Mouse (Mus musculus): Measurements from ENCODE around the gene Dnajc3.
A peak's percentile ranks its signal among the peaks of the same experiment; 100 is the strongest.
"Not testable (repeated sequence)": the region's sequence is repeated elsewhere in the genome, so short reads cannot be mapped to it uniquely, and the experiment has no call there.

Dnajc3 gene

GRCm38 (mm10) chr14:118931181-118931580 lies 6.6 kb upstream of the Dnajc3 start:
- DNase-seq = no peak

DNA sequence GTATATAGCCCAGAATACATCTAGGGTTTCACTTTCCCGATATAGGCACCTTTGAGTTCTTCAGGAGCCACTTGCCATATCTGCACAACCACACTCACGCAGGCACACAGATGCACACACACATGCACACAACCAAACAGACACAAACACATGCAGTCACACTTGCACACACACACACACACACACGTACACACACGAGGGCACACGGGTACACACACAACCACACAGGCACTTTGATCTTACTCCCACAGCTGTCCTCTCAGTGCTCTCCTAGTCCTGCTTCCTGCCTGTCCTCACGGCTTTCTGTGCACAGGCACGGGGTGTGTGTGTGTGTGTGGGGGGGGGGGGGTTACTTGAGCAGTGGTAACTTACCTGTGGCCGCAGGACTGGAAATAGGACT lies 4.8 kb upstream of the Dnajc3 start:
- no peak for DNase-seq

- no peak for DNase-seq
Observed at GRCm38 (mm10) chr14:118934686-118935085, 3.1 kb upstream of the Dnajc3 start.

DNA sequence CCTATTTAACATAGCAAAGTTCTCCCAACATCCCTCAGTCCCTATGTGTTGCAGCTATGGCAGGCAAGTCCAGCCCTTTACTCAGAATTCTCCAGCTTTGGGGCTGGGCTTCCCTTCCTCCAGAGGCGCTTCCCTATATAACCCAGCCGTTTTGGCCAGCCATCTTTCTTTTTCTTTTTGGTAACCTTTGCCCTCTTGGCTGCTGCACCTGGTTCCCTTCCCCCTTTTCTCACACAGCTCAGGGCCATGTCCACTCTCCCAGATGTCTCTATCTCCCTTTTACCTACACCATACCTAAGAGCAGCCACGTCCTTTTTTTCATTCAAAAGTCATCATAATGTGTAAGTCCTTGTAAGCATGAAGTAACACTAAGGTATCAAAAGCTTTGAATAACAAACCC lies 1.5 kb upstream of the Dnajc3 start:
- no peak for DNase-seq

- no peak for DNase-seq
Observed at GRCm38 (mm10) chr14:118936952-118937351, 824 bp upstream of the Dnajc3 start.

DNA sequence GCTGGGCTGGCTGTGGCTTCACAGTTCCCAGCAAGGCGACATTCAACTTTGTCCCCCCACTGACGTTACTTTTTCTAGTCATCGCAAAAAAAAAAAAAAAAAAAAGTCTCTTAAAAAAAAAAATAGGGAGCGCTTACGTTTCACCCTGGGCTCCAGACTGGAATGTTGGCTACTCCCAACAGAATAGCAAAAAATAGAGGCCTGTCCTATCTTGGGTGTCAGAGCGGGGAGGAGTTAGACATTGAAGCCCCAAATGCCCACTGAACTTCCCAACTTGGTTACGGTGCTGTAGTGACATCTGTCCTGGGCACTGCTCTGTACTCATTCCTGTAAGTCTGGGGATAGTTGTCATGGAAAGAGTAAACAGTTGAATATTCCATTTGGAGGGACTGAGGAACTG lies 775 bp downstream of the Dnajc3 start:
- DNase-seq = peak; percentile 32

GRCm38 (mm10) chr14:118940796-118941495 lies 3.2 kb downstream of the Dnajc3 start:
- DNase-seq = peak; percentile 30

DNA sequence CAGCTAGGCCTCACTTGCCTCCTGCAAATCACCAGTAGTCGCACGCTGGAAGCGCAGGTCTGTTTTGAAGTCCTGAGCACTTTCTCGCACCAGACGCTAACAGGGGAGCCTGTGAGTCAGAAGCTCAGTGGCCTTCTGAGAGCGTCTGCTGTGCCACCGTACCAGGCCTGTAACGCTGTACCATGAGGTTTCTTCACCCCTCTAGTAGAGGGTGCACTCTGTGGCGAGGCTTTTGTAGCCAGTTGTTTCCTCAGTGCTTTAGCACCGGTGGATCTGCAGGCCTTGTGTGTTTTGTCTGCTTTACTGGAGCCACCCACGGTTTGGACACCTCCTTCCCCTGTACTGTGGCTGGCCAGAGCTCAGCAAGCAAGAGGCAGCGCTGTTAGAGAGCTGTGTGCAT lies 4.3 kb downstream of the Dnajc3 start:
- DNase-seq = no peak

- no peak for DNase-seq
Observed at GRCm38 (mm10) chr14:118944702-118945101, 6.9 kb downstream of the Dnajc3 start.

GRCm38 (mm10) chr14:118948841-118949240 lies 11.1 kb downstream of the Dnajc3 start:
- no peak for DNase-seq

GRCm38 (mm10) chr14:118951912-118952583 lies 14.3 kb downstream of the Dnajc3 start:
- DNase-seq = no peak

DNA sequence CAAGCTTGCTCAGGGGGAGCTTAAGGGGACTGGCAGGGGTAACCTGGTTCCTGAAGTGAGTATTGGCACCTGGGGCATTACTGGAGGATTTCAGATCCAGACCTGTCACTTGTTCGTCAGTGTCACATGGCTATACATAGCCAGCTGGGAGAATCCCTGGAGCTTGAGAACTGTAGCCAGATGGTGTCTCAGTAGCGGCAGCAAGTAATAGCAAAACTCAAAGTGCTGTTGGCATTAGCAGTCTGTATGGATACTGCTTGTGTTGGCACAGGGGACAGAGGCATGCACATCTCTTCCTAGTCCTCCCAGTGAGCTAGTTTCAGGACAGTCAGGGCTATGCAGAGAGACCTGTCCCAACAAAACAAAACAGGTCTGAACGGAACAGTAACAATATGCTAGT lies 20.2 kb downstream of the Dnajc3 start:
- no peak for DNase-seq

DNA sequence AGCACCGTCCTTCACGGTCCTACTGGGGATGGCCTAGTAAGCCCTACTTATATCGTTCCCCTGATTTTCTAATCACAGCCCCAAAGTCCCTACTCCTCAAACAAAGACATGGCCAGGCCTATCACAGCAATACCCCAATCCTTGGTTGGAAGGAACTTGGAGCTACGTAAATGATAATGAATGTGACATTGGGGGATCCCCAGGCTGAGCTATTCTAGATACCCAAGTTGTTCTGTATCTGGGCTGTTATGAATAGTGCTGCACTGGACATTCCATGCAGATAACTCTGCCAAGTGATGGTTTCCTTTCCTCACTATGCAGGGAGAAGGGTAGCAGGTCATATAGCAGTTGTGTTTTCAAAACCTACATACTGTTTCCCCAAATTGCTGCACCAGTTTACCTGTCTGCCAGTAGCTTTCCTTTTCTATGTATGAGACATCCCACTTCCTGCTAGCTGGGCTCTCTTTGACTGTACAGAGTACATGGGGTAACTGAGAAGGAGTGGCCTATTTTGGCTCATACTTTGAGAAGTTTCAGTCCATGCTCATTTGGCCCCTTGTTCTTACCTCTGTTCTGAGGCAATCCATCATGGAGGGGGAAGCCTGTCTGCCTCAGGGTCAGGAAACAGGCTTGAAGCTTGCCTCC lies 27.7 kb downstream of the Dnajc3 start:
- no peak for DNase-seq

- no peak for DNase-seq
Observed at GRCm38 (mm10) chr14:118967646-118968045, 29.9 kb downstream of the Dnajc3 start.

DNA sequence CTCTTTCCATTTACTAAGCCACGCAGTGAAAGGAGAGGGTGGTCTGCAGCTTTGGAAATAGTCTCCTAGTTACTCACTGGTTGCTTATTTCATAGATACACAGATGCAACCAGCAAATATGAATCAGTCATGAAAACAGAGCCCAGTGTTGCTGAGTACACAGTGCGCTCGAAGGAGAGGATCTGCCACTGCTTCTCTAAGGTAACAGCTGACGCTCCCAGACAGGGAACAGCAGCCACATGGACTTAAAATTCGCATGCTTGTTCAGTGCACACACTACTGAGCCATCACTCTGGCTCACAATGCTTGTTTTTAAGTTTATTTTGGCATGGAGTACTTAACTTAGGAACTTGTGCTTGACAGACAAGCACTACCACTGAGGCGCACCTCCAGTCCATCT lies 34.5 kb downstream of the Dnajc3 start:
- no peak for DNase-seq

DNA sequence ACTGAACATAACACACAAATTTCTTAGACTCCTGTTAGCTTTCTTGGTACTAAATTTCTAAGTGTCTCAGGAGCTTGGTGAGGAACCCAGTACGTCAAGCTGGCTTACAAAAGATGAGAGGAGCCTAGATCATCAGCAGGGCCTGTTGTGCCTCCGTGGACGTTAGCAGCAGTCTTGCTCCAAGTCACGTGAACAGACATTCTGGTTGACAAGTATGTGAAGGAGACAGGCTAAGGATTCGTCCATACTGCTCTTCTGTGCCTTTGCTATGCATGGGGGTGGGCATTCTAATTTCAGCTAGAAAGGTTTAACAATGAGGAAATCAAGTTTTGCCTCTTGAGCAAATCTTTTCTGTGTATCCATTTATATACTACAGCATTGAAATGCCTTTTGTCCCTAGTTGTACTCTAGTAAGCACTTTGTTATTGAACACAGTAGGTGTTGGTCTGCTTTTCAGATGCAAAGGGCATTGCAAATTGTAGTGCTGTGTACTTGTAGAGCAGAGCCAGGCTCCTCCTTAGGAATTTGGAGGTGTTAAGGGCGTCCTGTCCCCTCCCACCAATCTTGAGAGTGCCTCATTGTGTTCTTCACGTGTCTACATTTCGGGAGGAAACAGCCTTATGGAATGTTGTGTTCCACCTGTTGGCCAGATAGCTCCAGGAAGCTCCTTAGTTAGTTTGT lies 39.5 kb downstream of the Dnajc3 start:
- no peak for DNase-seq

GRCm38 (mm10) chr14:118979571-118980325 lies 42.0 kb downstream of the Dnajc3 start:
- no peak for DNase-seq

DNA sequence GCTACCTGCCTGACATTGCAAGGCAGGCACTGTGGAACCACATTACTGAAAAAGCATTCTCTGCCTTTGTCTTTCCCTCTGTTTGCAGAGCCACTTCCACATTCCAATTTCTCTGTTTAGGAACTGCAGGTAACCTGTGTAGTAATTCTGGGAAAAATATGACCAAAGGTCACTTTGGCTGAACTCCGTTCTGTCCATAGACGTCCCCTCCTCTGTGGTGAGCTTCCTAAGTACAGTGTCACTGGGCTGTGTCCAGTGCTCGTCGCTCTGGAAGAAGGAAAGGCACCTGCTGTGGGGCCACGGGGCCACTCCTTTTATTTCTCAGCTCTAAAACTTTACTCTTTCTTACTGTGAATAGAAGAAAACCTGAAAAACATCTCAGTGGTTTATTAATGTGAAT lies 42.6 kb downstream of the Dnajc3 start:
- peak; percentile 43 for DNase-seq

- DNase-seq = no peak
Observed at GRCm38 (mm10) chr14:118980890-118981289, 43.1 kb downstream of the Dnajc3 start.

DNA sequence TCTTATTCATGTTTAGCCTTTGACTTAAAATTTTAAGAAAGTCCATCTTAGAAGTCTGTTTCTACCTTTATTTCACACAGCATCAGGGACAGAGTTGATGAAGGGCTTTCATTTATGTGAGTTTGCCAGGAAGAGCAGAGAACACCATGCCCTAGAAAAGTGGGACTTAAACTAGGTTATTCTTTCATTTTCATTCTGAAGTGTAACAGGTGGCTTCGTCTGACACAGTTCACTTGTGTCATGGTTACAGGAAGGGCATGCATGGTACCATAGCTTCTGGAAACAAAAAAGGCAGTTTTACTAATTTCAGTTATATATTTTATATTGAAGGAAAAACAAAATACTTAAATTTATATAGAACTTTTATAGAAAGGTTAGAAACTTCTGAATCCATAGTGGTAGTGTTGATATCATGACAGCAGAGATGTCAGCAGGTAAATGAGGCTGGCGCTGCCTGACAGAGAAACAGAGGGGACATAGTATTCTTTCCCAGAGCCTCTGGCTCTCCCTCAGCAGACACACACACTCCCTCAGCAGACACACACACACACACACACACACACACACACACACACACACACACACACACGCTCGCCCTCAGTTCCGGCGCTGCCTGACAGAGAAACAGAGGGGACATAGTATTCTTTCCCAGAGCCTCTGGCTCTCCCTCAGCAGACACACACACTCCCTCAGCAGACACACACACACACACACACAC lies 44.1 kb downstream of the Dnajc3 start:
- not testable (repeated sequence) for DNase-seq

DNA sequence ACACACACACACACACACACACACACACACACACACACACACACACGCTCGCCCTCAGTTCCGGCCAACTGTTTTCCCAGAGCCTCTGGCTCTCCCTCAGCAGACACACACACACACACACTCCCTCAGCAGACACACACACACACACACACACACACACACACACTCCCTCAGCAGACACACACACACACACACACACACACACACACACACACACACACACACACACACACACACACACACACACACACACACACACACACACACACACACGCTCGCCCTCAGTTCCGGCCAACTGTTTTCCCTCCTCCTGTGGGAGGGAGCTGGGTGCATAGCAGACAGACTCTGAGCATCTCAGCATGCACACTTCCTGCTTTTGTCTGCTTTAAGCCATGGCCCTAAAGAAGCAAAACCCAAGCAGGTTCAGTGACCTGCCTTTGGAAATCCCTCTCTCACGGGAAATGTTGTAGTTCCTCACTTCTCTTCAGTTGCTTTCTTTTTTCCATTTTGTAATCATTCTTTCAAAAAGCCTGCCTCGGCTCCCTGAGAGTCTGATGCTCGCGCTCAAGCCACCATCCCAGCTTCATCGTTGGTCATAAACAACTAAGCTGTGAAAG lies 44.8 kb downstream of the Dnajc3 start:
- not testable (repeated sequence) for DNase-seq

- DNase-seq = no peak
Observed at GRCm38 (mm10) chr14:118983396-118983795, 45.6 kb downstream of the Dnajc3 start.
